Mouse (Mus musculus) testis, adult 2 months (tissue): ENCODE results near the gene Iqcn.

Experiments used
- CTCF ChIP-seq: fragments of 200-500 bp; IDR thresholded peaks from 2 replicates; pipeline ENCODE4 v1.5.1; 2012; ENCODE audit warnings: low read depth, mild to moderate bottlenecking, inconsistent platforms, low read length, moderate library complexity; ENCODE audit not compliant: control insufficient read depth, insufficient read depth, insufficient replicate concordance
- POLR2A ChIP-seq: fragments of 200-500 bp; IDR thresholded peaks from 2 replicates; pipeline ENCODE4 v1.6.1; 2012; ENCODE audit warnings: low read depth, mild to moderate bottlenecking, inconsistent platforms, low read length, moderate library complexity; ENCODE audit not compliant: control insufficient read depth

- TF ChIP-seq CTCF (no peak), POLR2A (no peak)
Observed at GRCm38 (mm10) chr8:70737705-70738104, 34.4 kb downstream of the Iqcn start.
